In the genomic region with DNA sequence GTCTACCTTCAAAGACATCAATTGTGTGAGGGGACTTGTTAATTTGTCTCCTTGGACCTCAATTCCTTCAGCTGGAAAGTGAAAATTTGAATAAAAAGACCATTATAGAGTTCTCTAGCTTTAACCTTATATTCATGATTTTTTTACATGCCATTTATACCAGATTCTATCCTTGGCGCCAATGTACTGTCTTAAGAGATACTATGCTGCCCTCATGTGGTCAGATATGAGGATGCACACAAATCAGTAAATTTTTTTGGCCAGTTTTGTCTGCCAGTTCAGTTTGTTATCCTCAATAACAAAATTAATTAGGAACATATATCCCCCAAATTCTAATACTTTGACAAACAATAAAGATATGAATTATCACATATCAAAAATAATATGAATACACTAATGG, we compare ENCODE assay signal across 9 mouse cellular contexts. TPM values are rescaled to one million over a fixed set of nuclear protein-coding genes. Genes with fewer than 3 reads are reported as not detected.
A peak's percentile ranks its signal among the peaks of the same experiment; 100 is the strongest.
DNase-seq lines count a peak whose midpoint lies in the region; ATAC-seq lines count a peak whose summit lies in the region.
"Had no signal": no experiment of that assay in that cellular context is flagged by ENCODE, and none has a peak within 500 bp of the region (broad histone marks: within the 10 kb centered on the region; RNA-seq: fewer than 3 reads in every experiment).

No protein-coding gene starts in this region.

- no peaks in the 10 kb centered on the region for H3K27me3 ChIP-seq in hindbrain, embryonic 11.5 days (ENCODE audit: control insufficient read depth, insufficient read depth, low read length)
- H3K27me3 ChIP-seq in hindbrain, embryonic 10.5 days (ENCODE audit: insufficient read depth, poor library complexity, severe bottlenecking), result no peaks in the 10 kb centered on the region
- H3K27me3 ChIP-seq in forebrain, embryonic 12.5 days, result no peaks in the 10 kb centered on the region
- H3K27me3 ChIP-seq in neural tube, embryonic 15.5 days (replicated peaks), result no peaks in the 10 kb centered on the region
- H3K27me3 ChIP-seq: embryonic facial prominence, embryonic 12.5 days had no signal

- peak; percentile 57; the same call in 1 of the 2 replicates for ATAC-seq in hindbrain, embryonic 11.5 days (ENCODE audit: low FRiP score)
- peak; percentile 73 for ATAC-seq in CD4-positive, CD25-positive, alpha-beta regulatory T cell, adult 4 months
- ATAC-seq in forebrain, embryonic 12.5 days (ENCODE audit: low FRiP score), result 0 out of 2 replicates have a peak, but pooled peaks have one; percentile 47
- ATAC-seq in neural tube, embryonic 15.5 days (ENCODE audit: low FRiP score), result peak; percentile 58; the same call in 1 of the 2 replicates

- H3K36me3 ChIP-seq in hindbrain, embryonic 11.5 days (ENCODE audit: control insufficient read depth, insufficient read depth, low read length), result no peaks in the 10 kb centered on the region
- H3K36me3 ChIP-seq in hindbrain, embryonic 10.5 days, result no peaks in the 10 kb centered on the region
- no peaks in the 10 kb centered on the region for H3K36me3 ChIP-seq in forebrain, embryonic 12.5 days (replicated peaks)
- H3K36me3 ChIP-seq in neural tube, embryonic 15.5 days, result no peaks in the 10 kb centered on the region
- H3K36me3 ChIP-seq: embryonic facial prominence, embryonic 12.5 days had no signal

- WGBS in hindbrain, embryonic 11.5 days, result 7% methylated on average over 1 of the region's 1 CpGs
- 8% methylated on average over 1 of the region's 1 CpGs for WGBS in hindbrain, embryonic 10.5 days
- WGBS in forebrain, embryonic 12.5 days, result 0% methylated on average over 1 of the region's 1 CpGs
- 4% methylated on average over 1 of the region's 1 CpGs for WGBS in neural tube, embryonic 15.5 days

- DNase-seq in hindbrain, embryonic 11.5 days (ENCODE audit: low spot score), result peak; percentile 76
- DNase-seq in hindbrain, embryonic 10.5 days (ENCODE audit: low spot score), result no peak
- DNase-seq in adipocyte (ENCODE audit: low spot score), result peak; percentile 85
- DNase-seq in layer of hippocampus, adult 9-11 months, result peak; percentile 55
- no peak for DNase-seq in gastrocnemius, postnatal 14 days

- H3K4me3 ChIP-seq in hindbrain, embryonic 11.5 days (ENCODE audit: low read depth, low read length), result no peak overlapping the region
- H3K4me3 ChIP-seq in hindbrain, embryonic 10.5 days, result no peak overlapping the region
- H3K4me3 ChIP-seq in forebrain, embryonic 12.5 days (replicated peaks), result no peak overlapping the region
- H3K4me3 ChIP-seq in neural tube, embryonic 15.5 days (replicated peaks), result no peak overlapping the region
- H3K4me3 ChIP-seq: embryonic facial prominence, embryonic 12.5 days had no signal

- H3K9me3 ChIP-seq in hindbrain, embryonic 11.5 days (ENCODE audit: control insufficient read depth, low read length), result no peaks in the 10 kb centered on the region
- H3K9me3 ChIP-seq in hindbrain, embryonic 10.5 days, result no peaks in the 10 kb centered on the region
- no peaks in the 10 kb centered on the region for H3K9me3 ChIP-seq in forebrain, embryonic 12.5 days
- H3K9me3 ChIP-seq in neural tube, embryonic 15.5 days (replicated peaks), result no peaks in the 10 kb centered on the region
- H3K9me3 ChIP-seq: embryonic facial prominence, embryonic 12.5 days had no signal

- H3K9ac ChIP-seq in hindbrain, embryonic 11.5 days (ENCODE audit: low read depth, low read length), result no peak overlapping the region
- H3K9ac ChIP-seq in forebrain, embryonic 12.5 days, result no peak overlapping the region
- H3K9ac ChIP-seq in neural tube, embryonic 15.5 days (replicated peaks), result no peak overlapping the region
- H3K9ac ChIP-seq: embryonic facial prominence, embryonic 12.5 days had no signal

- H3K27ac ChIP-seq in hindbrain, embryonic 11.5 days (ENCODE audit: low read depth, low read length), result no peak overlapping the region
- no peak overlapping the region for H3K27ac ChIP-seq in hindbrain, embryonic 10.5 days
- no peak overlapping the region for H3K27ac ChIP-seq in forebrain, embryonic 12.5 days
- H3K27ac ChIP-seq in neural tube, embryonic 15.5 days (replicated peaks), result no peak overlapping the region
- H3K27ac ChIP-seq: embryonic facial prominence, embryonic 12.5 days had no signal

- intact Hi-C loops in gastrocnemius, postnatal 14 days (cut with DNase I; ENCODE audit: low total_unique reads), result loop anchor here (5.0 kb wide), 1 partner anchor 968 kb away; no protein-coding TSS in a partner anchor

- H3K4me2 ChIP-seq in hindbrain, embryonic 11.5 days (replicated peaks; ENCODE audit: low read depth, low read length), result no peak overlapping the region
- H3K4me2 ChIP-seq in forebrain, embryonic 12.5 days, result no peak overlapping the region
- H3K4me2 ChIP-seq in neural tube, embryonic 15.5 days, result no peak overlapping the region
- H3K4me2 ChIP-seq: embryonic facial prominence, embryonic 12.5 days had no signal

- no peaks in the 10 kb centered on the region for H3K4me1 ChIP-seq in hindbrain, embryonic 11.5 days (replicated peaks; ENCODE audit: control insufficient read depth, insufficient read depth, low read length)
- H3K4me1 ChIP-seq in hindbrain, embryonic 10.5 days (replicated peaks), result peaks cover 13% of the 10 kb centered on the region; the same call in 1 of the 2 replicates
- peaks cover 1% of the 10 kb centered on the region; the same call in 1 of the 2 replicates for H3K4me1 ChIP-seq in forebrain, embryonic 12.5 days
- peaks cover 10% of the 10 kb centered on the region for H3K4me1 ChIP-seq in neural tube, embryonic 15.5 days
- H3K4me1 ChIP-seq: embryonic facial prominence, embryonic 12.5 days had no signal

RNA-seq across cellular contexts. Expression of a gene that starts 7.5 kb away (rescaled TPM):
- polyA plus RNA-seq in hindbrain, embryonic 11.5 days (2014; fragmentation: Nextera tagmentation; extraction: Ambion mirVana), result 10.4 and 11.2 TPM in 2 replicates
- 6.3 and 7.9 TPM in 2 replicates for polyA plus RNA-seq in hindbrain, embryonic 10.5 days (2016; fragmentation: Nextera tagmentation; extraction: Ambion mirVana)
- 10 to 100 TPM; 53.2 to 62.3 TPM for polyA plus RNA-seq in CD4-positive, CD25-positive, alpha-beta regulatory T cell, adult 4 months (2017; shearing (Covaris generic))
- 7.1 and 7.5 TPM in 2 replicates for polyA plus RNA-seq in forebrain, embryonic 12.5 days (2016; fragmentation: Nextera tagmentation; extraction: Ambion mirVana)
- polyA plus RNA-seq in neural tube, embryonic 15.5 days (2015; fragmentation: Nextera tagmentation; extraction: Ambion mirVana), result 9.8 and 14.8 TPM in 2 replicates
- total RNA-seq in gastrocnemius, postnatal 14 days (2021), result 1 to 10 TPM; 4.1 to 4.7 TPM

RNA-seq across cellular contexts. Expression of a gene that starts 51.1 kb away (rescaled TPM):
- polyA plus RNA-seq in hindbrain, embryonic 11.5 days (2014; fragmentation: Nextera tagmentation; extraction: Ambion mirVana), result 0.05 TPM in 1 of 2 replicates, not detected in the other
- polyA plus RNA-seq in hindbrain, embryonic 10.5 days (2016; fragmentation: Nextera tagmentation; extraction: Ambion mirVana), result not detected in 2 replicates
- under 1 TPM; 0.40 to 0.51 TPM for polyA plus RNA-seq in CD4-positive, CD25-positive, alpha-beta regulatory T cell, adult 4 months (2017; shearing (Covaris generic))
- polyA plus RNA-seq in forebrain, embryonic 12.5 days (2016; fragmentation: Nextera tagmentation; extraction: Ambion mirVana), result 0.10 TPM in 1 of 2 replicates, not detected in the other
- polyA plus RNA-seq in neural tube, embryonic 15.5 days (2015; fragmentation: Nextera tagmentation; extraction: Ambion mirVana), result 0.18 and 0.34 TPM in 2 replicates
- not detected for total RNA-seq in gastrocnemius, postnatal 14 days (2021)

RNA-seq across cellular contexts. Expression of a gene that starts 57.2 kb away (rescaled TPM):
- not detected in 2 replicates for polyA plus RNA-seq in hindbrain, embryonic 11.5 days (2014; fragmentation: Nextera tagmentation; extraction: Ambion mirVana)
- not detected in 2 replicates for polyA plus RNA-seq in hindbrain, embryonic 10.5 days (2016; fragmentation: Nextera tagmentation; extraction: Ambion mirVana)
- polyA plus RNA-seq in CD4-positive, CD25-positive, alpha-beta regulatory T cell, adult 4 months (2017; shearing (Covaris generic)), result not detected
- polyA plus RNA-seq in forebrain, embryonic 12.5 days (2016; fragmentation: Nextera tagmentation; extraction: Ambion mirVana), result not detected in 2 replicates
- polyA plus RNA-seq in neural tube, embryonic 15.5 days (2015; fragmentation: Nextera tagmentation; extraction: Ambion mirVana), result not detected in 2 replicates
- not detected for total RNA-seq in gastrocnemius, postnatal 14 days (2021)
- polyA plus RNA-seq: embryonic facial prominence, embryonic 12.5 days had no signal

Comparison
In these comparisons a context has a peak if more than half of its experiments do, and no peak if none do; other contexts are left out.
1. DNase-seq: peak in hindbrain, embryonic 11.5 days (single experiment), adipocyte (single experiment) and layer of hippocampus, adult 9-11 months (single experiment); none in hindbrain, embryonic 10.5 days (single experiment) and gastrocnemius, postnatal 14 days (single experiment).
2. Peak in every context shown above with its lines, with median percentiles within 50 percentile points of each other: ATAC-seq.